Mouse (Mus musculus): ENCODE results near the gene Vma21. TPM values are rescaled to one million over a fixed set of nuclear protein-coding genes. Genes with fewer than 3 reads are reported as not detected.
A peak's percentile ranks its signal among the peaks of the same experiment; 100 is the strongest.

The Vma21 gene
- total RNA-seq (2017) = 9.2 and 16.8 TPM in 2 replicates

GRCm38 (mm10) chrX:71815631-71816345, at the start of gene Vma21:
TSS of gene Vma21 (plus strand) at chrX:71815924.
- no peak for ATAC-seq (replicated peaks in 1 of 2; ENCODE audit: insufficient read depth in 1 of 2, low FRiP score in 2 of 2, low TSS enrichment in 1 of 2, low read depth in 1 of 2, poor library complexity in 2 of 2, severe bottlenecking in 2 of 2)

- ATAC-seq (replicated peaks in 1 of 2; ENCODE audit: insufficient read depth in 1 of 2, low FRiP score in 2 of 2, low TSS enrichment in 1 of 2, low read depth in 1 of 2, poor library complexity in 2 of 2, severe bottlenecking in 2 of 2) = no peak
These were observed 47.8 kb upstream of the Vma21 start for GRCm38 (mm10) chrX:71767909-71768308.

- ATAC-seq (replicated peaks in 1 of 2; ENCODE audit: insufficient read depth in 1 of 2, low FRiP score in 2 of 2, low TSS enrichment in 1 of 2, low read depth in 1 of 2, poor library complexity in 2 of 2, severe bottlenecking in 2 of 2) = no peak
These were observed 24.6 kb upstream of the Vma21 start for GRCm38 (mm10) chrX:71791106-71791505.

- no peak for ATAC-seq (replicated peaks in 1 of 2; ENCODE audit: insufficient read depth in 1 of 2, low FRiP score in 2 of 2, low TSS enrichment in 1 of 2, low read depth in 1 of 2, poor library complexity in 2 of 2, severe bottlenecking in 2 of 2)
These were observed 18.0 kb upstream of the Vma21 start for GRCm38 (mm10) chrX:71797766-71798165.

- ATAC-seq (replicated peaks in 1 of 2; ENCODE audit: insufficient read depth in 1 of 2, low FRiP score in 2 of 2, low TSS enrichment in 1 of 2, low read depth in 1 of 2, poor library complexity in 2 of 2, severe bottlenecking in 2 of 2) = no peak
These were observed 16.8 kb upstream of the Vma21 start for GRCm38 (mm10) chrX:71798883-71799282.

GRCm38 (mm10) chrX:71811966-71812835, 3.5 kb upstream of the Vma21 start:
- ATAC-seq (replicated peaks in 1 of 2; ENCODE audit: insufficient read depth in 1 of 2, low FRiP score in 2 of 2, low TSS enrichment in 1 of 2, low read depth in 1 of 2, poor library complexity in 2 of 2, severe bottlenecking in 2 of 2) = no peak

GRCm38 (mm10) chrX:71816401-71816857, 705 bp downstream of the Vma21 start:
- peak; percentile 91 to 95 for ATAC-seq (replicated peaks in 1 of 2; ENCODE audit: insufficient read depth in 1 of 2, low FRiP score in 2 of 2, low TSS enrichment in 1 of 2, low read depth in 1 of 2, poor library complexity in 2 of 2, severe bottlenecking in 2 of 2)

- ATAC-seq (replicated peaks in 1 of 2; ENCODE audit: insufficient read depth in 1 of 2, low FRiP score in 2 of 2, low TSS enrichment in 1 of 2, low read depth in 1 of 2, poor library complexity in 2 of 2, severe bottlenecking in 2 of 2) = 0 out of 4 replicates have a peak, but pooled peaks of 1 of the 2 experiments have one; percentile 5
These were observed 1.2 kb downstream of the Vma21 start for GRCm38 (mm10) chrX:71816931-71817361.

GRCm38 (mm10) chrX:71838911-71839310, 23.2 kb downstream of the Vma21 start:
- no peak for ATAC-seq (replicated peaks in 1 of 2; ENCODE audit: insufficient read depth in 1 of 2, low FRiP score in 2 of 2, low TSS enrichment in 1 of 2, low read depth in 1 of 2, poor library complexity in 2 of 2, severe bottlenecking in 2 of 2)

- no peak for ATAC-seq (replicated peaks in 1 of 2; ENCODE audit: insufficient read depth in 1 of 2, low FRiP score in 2 of 2, low TSS enrichment in 1 of 2, low read depth in 1 of 2, poor library complexity in 2 of 2, severe bottlenecking in 2 of 2)
These were observed 31.0 kb downstream of the Vma21 start for GRCm38 (mm10) chrX:71846696-71847095.

- ATAC-seq (replicated peaks in 1 of 2; ENCODE audit: insufficient read depth in 1 of 2, low FRiP score in 2 of 2, low TSS enrichment in 1 of 2, low read depth in 1 of 2, poor library complexity in 2 of 2, severe bottlenecking in 2 of 2) = no peak
These were observed 38.1 kb downstream of the Vma21 start for GRCm38 (mm10) chrX:71853798-71854197.

Other genes with a start within 250 kb of the Vma21 start
- 0.13 TPM in 1 of 2 replicates, not detected in the other for gene Gpr50, start 152.3 kb upstream of the Vma21 start, total RNA-seq (2017)
- not detected in 2 replicates for gene Gm1141, start 105.1 kb downstream of the Vma21 start, total RNA-seq (2017)
- not detected in 2 replicates for gene Prrg3, start 146.7 kb downstream of the Vma21 start, total RNA-seq (2017)
- not detected in 2 replicates for gene Fate1, start 157.1 kb downstream of the Vma21 start, total RNA-seq (2017)
- not detected in 2 replicates for gene Cnga2, start 175.9 kb downstream of the Vma21 start, total RNA-seq (2017)

Data from hematopoietic stem cell, adult 5-6 weeks (primary cell).